Mouse (Mus musculus) liver, adult 2 months (tissue): ENCODE results near the gene Acvr1.

Experiments
- CTCF ChIP-seq: fragments of 200-500 bp; IDR thresholded peaks from 2 replicates; pipeline ENCODE4 v1.5.1; 2011; ENCODE audit warnings: low read depth, low read length, control low read depth
- POLR2A ChIP-seq: fragments of 200-500 bp; IDR thresholded peaks from 2 replicates; pipeline ENCODE4 v1.6.1; 2011; ENCODE audit warnings: low read length, control low read depth; ENCODE audit not compliant: insufficient read depth; ENCODE audit errors: extremely low read depth

DNA sequence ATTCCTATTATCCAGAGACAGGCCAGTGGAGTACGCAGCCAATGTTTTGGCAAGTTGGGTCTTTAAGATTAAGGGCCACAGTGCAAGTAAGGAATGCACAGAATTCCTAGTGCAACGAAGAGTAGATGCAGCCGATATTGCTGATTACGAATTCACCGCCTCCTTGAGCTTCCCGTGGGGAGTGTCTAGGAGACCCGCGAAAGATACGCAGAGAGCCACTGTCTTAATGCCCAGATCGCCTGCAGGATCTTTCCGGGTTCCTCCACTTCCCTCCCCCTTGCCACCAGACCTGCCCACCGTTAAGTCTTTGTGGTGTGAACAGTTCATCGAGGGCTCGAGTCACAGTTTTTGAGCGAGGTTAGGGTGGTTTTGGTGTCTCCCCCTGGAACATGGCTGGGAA, 120.0 kb downstream of the Acvr1 start:
- TF ChIP-seq CTCF (no peak), POLR2A (no peak)
